Mouse (Mus musculus): ENCODE results near the gene Gm27027.

GRCm38 (mm10) chr2:94043662-94044061 is 47.5 kb upstream of the Gm27027 start:
- TF ChIP-seq CTCF (IDR thresholded peaks at IDR 0.05; ENCODE audit: low read depth) (no peak), EP300 (optimal IDR thresholded peaks at IDR 0.05) (no peak)

Measured in stomach, postnatal 0 days (tissue).